Mouse (Mus musculus): ENCODE results near the gene Vps45.
A peak's percentile ranks its signal among the peaks of the same experiment; 100 is the strongest.

Vps45 gene

DNA sequence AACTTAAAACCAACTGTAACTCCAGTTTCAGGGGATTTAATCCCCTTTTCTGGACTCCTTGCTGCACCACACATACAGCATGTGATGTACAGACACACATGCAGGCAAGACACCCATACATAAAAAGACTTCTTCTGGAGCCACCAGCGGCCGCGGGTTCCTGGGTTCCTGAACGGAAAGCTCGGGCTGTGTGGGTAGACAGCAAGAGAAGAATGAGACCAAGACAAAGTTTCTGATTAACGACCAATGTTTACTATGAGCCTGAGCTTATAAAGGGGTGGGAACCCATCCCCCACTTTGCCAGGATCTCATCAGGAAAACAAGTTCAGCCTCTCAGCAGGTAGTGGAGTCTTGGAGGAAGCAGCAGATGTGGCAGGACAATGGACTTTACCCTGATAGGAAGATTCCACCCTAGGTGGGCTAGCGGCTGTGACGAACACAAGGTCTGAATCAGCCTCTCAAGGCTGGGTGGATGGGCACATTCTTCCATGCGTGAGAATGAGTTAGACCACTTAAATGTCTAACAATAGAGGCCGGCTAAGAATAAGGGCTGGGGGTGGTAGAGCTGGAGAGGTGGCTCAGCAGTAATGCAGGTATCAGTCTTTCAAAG is 26.0 kb upstream of the Vps45 start:
- TF ChIP-seq CTCF (conservative IDR thresholded peaks at IDR 0.05; ENCODE audit: low read length) (no peak), NANOG (IDR thresholded peaks at IDR 0.05; ENCODE audit: borderline replicate concordance, low read length) (peak; percentile 88; the same call in 1 of the 2 replicates), POU5F1 (IDR thresholded peaks at IDR 0.05; ENCODE audit: borderline replicate concordance, low read length) (no peak)
- peaks cover 4% of the 10 kb centered on the region; the same call in 1 of the 2 replicates for H3K9me3 ChIP-seq (ENCODE audit: low read length)
- no peaks in the 10 kb centered on the region for H3K27me3 ChIP-seq (ENCODE audit: insufficient read depth, low read length)
- H3K4me3 ChIP-seq (replicated peaks; ENCODE audit: low read length): no peak overlapping the region
- peaks cover 31% of the 10 kb centered on the region for H3K4me1 ChIP-seq (replicated peaks; ENCODE audit: low read depth, low read length)
- no peaks in the 10 kb centered on the region for H3K36me3 ChIP-seq (ENCODE audit: insufficient read depth, low read length)

DNA sequence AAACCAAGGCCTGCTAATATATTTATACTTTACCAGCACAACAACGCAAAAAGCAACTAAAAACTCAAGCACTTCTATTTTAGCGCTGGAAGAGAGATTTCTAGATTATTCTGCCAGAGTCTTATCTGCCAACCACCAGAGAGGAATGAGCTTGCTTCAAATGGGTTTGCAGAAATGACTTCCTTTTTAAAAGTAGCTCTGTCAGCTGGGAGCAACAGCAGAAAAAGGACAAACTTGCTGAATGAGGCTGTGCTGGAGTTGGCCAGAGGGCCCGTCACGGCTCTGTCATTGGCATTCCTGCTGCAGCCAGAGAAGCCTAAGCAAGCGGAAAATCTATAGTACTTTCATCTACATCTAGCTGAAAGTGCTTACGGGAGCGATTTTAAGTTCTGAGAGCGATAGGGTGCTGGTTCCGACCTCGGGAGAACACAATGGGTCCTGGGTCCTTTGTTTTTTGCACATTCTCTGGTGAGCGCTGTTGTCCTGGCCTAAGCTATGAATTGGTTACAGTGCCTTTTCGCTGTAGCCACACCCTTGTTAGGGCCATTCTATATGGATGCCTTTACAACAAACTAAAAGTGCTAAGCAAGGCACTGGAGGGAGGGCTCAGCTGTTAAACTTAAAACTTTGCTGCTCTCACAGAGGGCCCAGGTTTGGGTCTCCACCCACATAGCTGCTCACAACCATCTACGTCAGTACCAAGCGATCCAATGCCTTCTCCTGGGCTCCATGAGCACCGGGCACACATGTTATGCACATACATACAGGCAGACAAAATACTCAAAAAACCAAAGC is 24.6 kb upstream of the Vps45 start:
- no peak for TF ChIP-seq POU5F1 (IDR thresholded peaks at IDR 0.05; ENCODE audit: borderline replicate concordance, low read length)
- H3K9me3 ChIP-seq (ENCODE audit: low read length): peaks cover 4% of the 10 kb centered on the region; the same call in 1 of the 2 replicates
- H3K27me3 ChIP-seq (ENCODE audit: insufficient read depth, low read length): peaks cover 4% of the 10 kb centered on the region; the same call in 1 of the 2 replicates
- peaks cover 31% of the 10 kb centered on the region for H3K4me1 ChIP-seq (replicated peaks; ENCODE audit: low read depth, low read length)
- no peaks in the 10 kb centered on the region for H3K36me3 ChIP-seq (ENCODE audit: insufficient read depth, low read length)
- H3K4me3 ChIP-seq (replicated peaks; ENCODE audit: low read length): 0 out of 2 replicates have a peak overlapping the region, but pooled peaks have one; percentile 26

DNA sequence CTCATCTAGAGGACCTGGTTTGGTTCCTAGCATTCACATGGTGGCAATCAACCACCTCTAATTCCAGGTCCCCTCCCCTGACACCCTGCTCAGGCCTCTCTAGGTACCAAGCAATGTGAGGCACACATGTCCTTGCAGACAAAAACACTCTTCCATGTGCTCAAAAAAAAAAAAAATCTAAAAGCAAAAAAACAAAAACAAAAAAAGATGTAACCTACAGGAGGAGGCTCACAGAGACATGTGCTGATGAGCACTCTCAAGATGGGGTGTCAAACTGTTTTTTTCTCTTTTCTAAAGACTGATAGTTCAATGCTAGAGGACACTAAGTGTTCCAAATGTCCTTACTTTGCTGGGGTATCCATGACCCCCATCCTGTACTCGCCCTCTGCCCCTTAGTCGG is 23.8 kb upstream of the Vps45 start:
- H3K4me1 ChIP-seq (replicated peaks; ENCODE audit: low read depth, low read length): peaks cover 34% of the 10 kb centered on the region
- TF ChIP-seq CTCF (conservative IDR thresholded peaks at IDR 0.05; ENCODE audit: low read length) (no peak), POU5F1 (IDR thresholded peaks at IDR 0.05; ENCODE audit: borderline replicate concordance, low read length) (no peak), NANOG (IDR thresholded peaks at IDR 0.05; ENCODE audit: borderline replicate concordance, low read length) (no peak)
- H3K36me3 ChIP-seq (ENCODE audit: insufficient read depth, low read length): no peaks in the 10 kb centered on the region
- peaks cover 4% of the 10 kb centered on the region; the same call in 1 of the 2 replicates for H3K27me3 ChIP-seq (ENCODE audit: insufficient read depth, low read length)
- H3K4me3 ChIP-seq (replicated peaks; ENCODE audit: low read length): no peak overlapping the region
- peaks cover 4% of the 10 kb centered on the region; the same call in 1 of the 2 replicates for H3K9me3 ChIP-seq (ENCODE audit: low read length)

GRCm38 (mm10) chr3:96081650-96082049 is 23.4 kb upstream of the Vps45 start:
- H3K36me3 ChIP-seq (ENCODE audit: insufficient read depth, low read length): no peaks in the 10 kb centered on the region
- peaks cover 4% of the 10 kb centered on the region; the same call in 1 of the 2 replicates for H3K27me3 ChIP-seq (ENCODE audit: insufficient read depth, low read length)
- no peak overlapping the region for H3K4me3 ChIP-seq (replicated peaks; ENCODE audit: low read length)
- TF ChIP-seq CTCF (conservative IDR thresholded peaks at IDR 0.05; ENCODE audit: low read length) (no peak), POU5F1 (IDR thresholded peaks at IDR 0.05; ENCODE audit: borderline replicate concordance, low read length) (no peak), NANOG (IDR thresholded peaks at IDR 0.05; ENCODE audit: borderline replicate concordance, low read length) (no peak)
- H3K9me3 ChIP-seq (ENCODE audit: low read length): peaks cover 4% of the 10 kb centered on the region; the same call in 1 of the 2 replicates
- peaks cover 31% of the 10 kb centered on the region for H3K4me1 ChIP-seq (replicated peaks; ENCODE audit: low read depth, low read length)

- peak; percentile 89 for TF ChIP-seq CTCF (conservative IDR thresholded peaks at IDR 0.05; ENCODE audit: low read length)
- TF ChIP-seq NANOG (IDR thresholded peaks at IDR 0.05; ENCODE audit: borderline replicate concordance, low read length): no peak
- no peak for TF ChIP-seq POU5F1 (IDR thresholded peaks at IDR 0.05; ENCODE audit: borderline replicate concordance, low read length)
- Histone ChIP-seq H3K27me3 (ENCODE audit: insufficient read depth, low read length) (peaks cover 5% of the 10 kb centered on the region; the same call in 1 of the 2 replicates), H3K4me1 (replicated peaks; ENCODE audit: low read depth, low read length) (peaks cover 30% of the 10 kb centered on the region), H3K9me3 (ENCODE audit: low read length) (peaks cover 4% of the 10 kb centered on the region; the same call in 1 of the 2 replicates), H3K4me3 (replicated peaks; ENCODE audit: low read length) (no peak overlapping the region), H3K36me3 (ENCODE audit: insufficient read depth, low read length) (no peaks in the 10 kb centered on the region)
Measured at GRCm38 (mm10) chr3:96081006-96081405, 22.7 kb upstream of the Vps45 start.

GRCm38 (mm10) chr3:96078711-96079110 is 20.4 kb upstream of the Vps45 start:
- no peaks in the 10 kb centered on the region for H3K36me3 ChIP-seq (ENCODE audit: insufficient read depth, low read length)
- H3K27me3 ChIP-seq (ENCODE audit: insufficient read depth, low read length): peaks cover 6% of the 10 kb centered on the region; the same call in 1 of the 2 replicates
- no peak overlapping the region for H3K4me3 ChIP-seq (replicated peaks; ENCODE audit: low read length)
- no peaks in the 10 kb centered on the region for H3K9me3 ChIP-seq (ENCODE audit: low read length)
- TF ChIP-seq POU5F1 (IDR thresholded peaks at IDR 0.05; ENCODE audit: borderline replicate concordance, low read length): no peak
- no peak for TF ChIP-seq CTCF (conservative IDR thresholded peaks at IDR 0.05; ENCODE audit: low read length)
- no peak for TF ChIP-seq NANOG (IDR thresholded peaks at IDR 0.05; ENCODE audit: borderline replicate concordance, low read length)
- peaks cover 20% of the 10 kb centered on the region for H3K4me1 ChIP-seq (replicated peaks; ENCODE audit: low read depth, low read length)

- H3K4me1 ChIP-seq (replicated peaks; ENCODE audit: low read depth, low read length): peaks cover 15% of the 10 kb centered on the region
- no peak overlapping the region for H3K4me3 ChIP-seq (replicated peaks; ENCODE audit: low read length)
- no peaks in the 10 kb centered on the region for H3K36me3 ChIP-seq (ENCODE audit: insufficient read depth, low read length)
- peaks cover 6% of the 10 kb centered on the region; the same call in 1 of the 2 replicates for H3K27me3 ChIP-seq (ENCODE audit: insufficient read depth, low read length)
- no peak for TF ChIP-seq POU5F1 (IDR thresholded peaks at IDR 0.05; ENCODE audit: borderline replicate concordance, low read length)
- no peak for TF ChIP-seq NANOG (IDR thresholded peaks at IDR 0.05; ENCODE audit: borderline replicate concordance, low read length)
- TF ChIP-seq CTCF (conservative IDR thresholded peaks at IDR 0.05; ENCODE audit: low read length): no peak
- no peaks in the 10 kb centered on the region for H3K9me3 ChIP-seq (ENCODE audit: low read length)
Measured at GRCm38 (mm10) chr3:96078066-96078465, 19.8 kb upstream of the Vps45 start.

GRCm38 (mm10) chr3:96072921-96073486 is 14.7 kb upstream of the Vps45 start:
- Histone ChIP-seq H3K4me3 (replicated peaks; ENCODE audit: low read length) (no peak overlapping the region), H3K36me3 (ENCODE audit: insufficient read depth, low read length) (no peaks in the 10 kb centered on the region)
- no peak for TF ChIP-seq NANOG (IDR thresholded peaks at IDR 0.05; ENCODE audit: borderline replicate concordance, low read length)

More at GRCm38 (mm10) chr3:96072921-96073486, 14.7 kb upstream of the Vps45 start:
- H3K9me3 ChIP-seq (ENCODE audit: low read length): no peaks in the 10 kb centered on the region
- peaks cover 3% of the 10 kb centered on the region; the same call in 1 of the 2 replicates for H3K27me3 ChIP-seq (ENCODE audit: insufficient read depth, low read length)
- H3K4me1 ChIP-seq (replicated peaks; ENCODE audit: low read depth, low read length): peaks cover 34% of the 10 kb centered on the region

Data from E14TG2a.4 (cell line).